Mouse (Mus musculus): ENCODE results near the gene Aipl1. TPM values are rescaled to one million over a fixed set of nuclear protein-coding genes. Genes with fewer than 3 reads are reported as not detected.

Gene Aipl1
- polyA plus RNA-seq (2011; ENCODE audit: insufficient read length, low read depth, missing spikeins): 0.20 and 0.30 TPM in 2 replicates

DNA sequence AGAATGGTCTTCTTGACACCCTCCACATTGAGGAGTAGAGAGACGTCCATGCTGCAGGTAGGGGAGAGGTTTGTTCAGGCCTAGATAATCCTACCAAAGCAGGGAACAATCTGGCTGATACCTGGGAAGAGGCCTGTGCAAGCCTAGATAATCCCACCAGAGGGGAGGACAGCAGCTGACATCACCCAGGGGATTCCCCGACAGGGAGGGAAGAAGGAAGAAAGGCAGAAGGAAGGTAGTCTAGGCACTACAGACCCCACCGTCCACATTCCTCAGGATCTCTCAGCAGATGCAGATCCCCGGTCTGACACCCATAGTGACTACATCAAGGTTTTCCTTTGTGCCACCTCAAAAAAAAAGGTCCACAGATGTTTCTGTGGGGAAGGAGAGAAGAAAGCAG is at the start of gene Aipl1:
Aipl1 (minus strand) TSS at position 101 of the 400 bp plus-strand sequence.
- H3K27ac ChIP-seq (ENCODE audit: insufficient read depth, low read length): no peak within 1 kb of the TSS
- no peak within 1 kb of the TSS for H3K4me3 ChIP-seq (ENCODE audit: insufficient read depth, low read length)
- 0 out of 2 replicates have a peak, but pooled peaks cover 8% of the 10 kb centered on the region for H3K4me1 ChIP-seq (ENCODE audit: control insufficient read depth, insufficient read depth, low read length)
- no peak for TF ChIP-seq CTCF (IDR thresholded peaks at IDR 0.05; ENCODE audit: borderline replicate concordance, insufficient read depth, low read length)
- no peak for TF ChIP-seq POLR2A (IDR thresholded peaks at IDR 0.05; ENCODE audit: low read depth, low read length)

DNA sequence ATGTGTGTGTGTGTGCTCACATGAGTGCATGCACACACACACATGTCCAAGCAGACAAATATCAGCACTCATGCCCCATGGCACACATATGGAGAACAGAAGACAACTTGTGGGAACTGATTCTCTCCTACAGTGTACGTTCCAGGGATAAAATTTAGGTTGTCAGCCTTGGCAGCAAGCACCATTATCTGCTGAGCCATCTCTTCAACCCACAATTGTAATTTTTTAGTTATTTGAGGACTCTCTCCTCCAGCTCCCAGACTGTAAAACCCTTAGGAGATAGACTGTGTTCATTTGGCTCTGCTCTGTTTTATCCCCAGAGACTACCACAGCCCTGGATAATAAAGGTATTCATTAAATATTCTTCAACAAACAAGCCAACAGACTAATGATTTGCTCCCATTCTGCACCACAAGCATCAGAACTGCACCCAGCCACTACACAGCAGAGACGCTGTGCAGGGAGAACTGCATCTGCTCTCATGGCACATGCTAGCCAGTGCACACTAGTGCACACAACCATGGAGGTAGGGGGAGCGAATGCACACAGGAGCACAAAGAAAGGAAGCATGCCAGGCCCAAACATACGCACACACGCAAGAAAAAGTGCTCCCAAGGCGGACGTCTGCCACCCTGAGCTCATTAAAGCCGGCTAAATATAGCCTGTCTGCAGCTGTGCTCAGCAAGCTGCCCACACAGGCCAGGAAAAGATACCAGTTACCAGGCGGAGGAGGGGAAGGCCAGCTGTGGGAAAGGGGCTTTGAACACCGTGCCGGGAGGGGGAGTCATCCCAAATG is 49.1 kb upstream of the Aipl1 start:
- TF ChIP-seq POLR2A (IDR thresholded peaks at IDR 0.05; ENCODE audit: low read depth, low read length) (no peak), CTCF (IDR thresholded peaks at IDR 0.05; ENCODE audit: borderline replicate concordance, insufficient read depth, low read length) (no peak)
- H3K4me1 ChIP-seq (ENCODE audit: control insufficient read depth, insufficient read depth, low read length): peaks cover 3% of the 10 kb centered on the region; the same call in 1 of the 2 replicates
- H3K4me3 ChIP-seq (ENCODE audit: insufficient read depth, low read length): no peak overlapping the region

DNA sequence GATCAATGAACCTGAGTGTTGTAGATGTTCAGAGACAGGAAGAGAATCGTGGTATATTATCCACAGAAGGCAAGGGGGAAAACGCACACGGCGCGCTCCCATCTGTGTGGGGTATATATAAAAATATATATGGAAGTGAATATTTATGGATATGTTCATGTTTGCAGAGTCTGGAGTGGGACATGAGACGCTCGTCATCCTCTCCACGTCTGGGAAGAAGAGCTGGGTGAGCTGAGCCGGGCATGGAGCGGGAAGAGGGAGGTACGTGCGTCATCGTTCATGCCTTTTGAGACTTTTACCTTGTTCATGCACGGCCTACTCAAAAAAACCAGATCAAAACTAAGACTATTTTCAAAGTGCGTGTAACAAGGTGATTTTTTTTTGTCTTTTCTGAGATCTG is 47.0 kb upstream of the Aipl1 start:
- Histone ChIP-seq H3K4me1 (ENCODE audit: control insufficient read depth, insufficient read depth, low read length) (peaks cover 3% of the 10 kb centered on the region; the same call in 1 of the 2 replicates), H3K27ac (ENCODE audit: insufficient read depth, low read length) (no peak overlapping the region; the same call in 1 of the 2 replicates), H3K4me3 (ENCODE audit: insufficient read depth, low read length) (no peak overlapping the region)
- TF ChIP-seq CTCF (IDR thresholded peaks at IDR 0.05; ENCODE audit: borderline replicate concordance, insufficient read depth, low read length): no peak
- no peak for TF ChIP-seq POLR2A (IDR thresholded peaks at IDR 0.05; ENCODE audit: low read depth, low read length)

More for the DNA sequence above, 49.1 kb upstream of the Aipl1 start:
- no peak overlapping the region for H3K27ac ChIP-seq (ENCODE audit: insufficient read depth, low read length)

DNA sequence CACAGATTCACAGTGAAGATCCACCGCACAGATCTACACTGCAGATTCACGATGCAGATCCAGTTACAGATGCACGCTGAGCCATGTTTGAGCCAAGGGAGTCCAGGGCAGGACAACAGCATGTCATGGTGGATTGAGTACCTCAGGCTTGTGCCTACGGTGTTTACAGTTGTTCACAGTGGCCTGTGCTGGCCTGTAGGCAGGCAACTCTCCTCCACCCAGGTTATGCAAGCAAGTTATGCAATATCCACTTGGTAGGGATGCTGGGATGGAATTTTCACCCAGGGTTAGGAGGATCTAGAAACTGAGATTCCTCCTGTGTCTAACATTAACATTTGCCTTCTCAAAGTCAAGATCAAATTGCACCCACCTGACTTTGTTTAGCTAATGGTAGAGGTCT is 45.3 kb upstream of the Aipl1 start:
- Histone ChIP-seq H3K4me3 (ENCODE audit: insufficient read depth, low read length) (no peak overlapping the region), H3K27ac (ENCODE audit: insufficient read depth, low read length) (no peak overlapping the region), H3K4me1 (ENCODE audit: control insufficient read depth, insufficient read depth, low read length) (peaks cover 3% of the 10 kb centered on the region; the same call in 1 of the 2 replicates)
- no peak for TF ChIP-seq CTCF (IDR thresholded peaks at IDR 0.05; ENCODE audit: borderline replicate concordance, insufficient read depth, low read length)

DNA sequence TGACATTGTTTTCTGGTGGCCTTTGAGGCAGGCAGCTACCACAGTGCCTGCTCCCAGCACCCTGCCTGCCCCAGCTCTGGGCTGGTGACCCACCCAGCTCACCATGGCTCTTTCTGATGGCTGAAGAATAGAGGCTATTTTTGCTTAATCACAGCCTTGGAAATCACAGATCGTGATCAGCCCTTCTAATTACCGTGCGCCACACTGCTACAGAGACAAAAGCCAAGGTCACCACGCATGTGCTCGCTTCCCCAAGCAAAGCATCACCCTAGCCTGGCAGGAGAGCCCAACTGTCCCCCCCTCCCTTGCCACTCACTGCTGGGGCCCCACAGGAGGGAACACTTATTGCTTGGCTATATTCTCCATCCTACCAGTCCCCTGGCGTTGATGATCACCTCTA is 43.2 kb upstream of the Aipl1 start:
- no peak overlapping the region for H3K27ac ChIP-seq (ENCODE audit: insufficient read depth, low read length)
- no peaks in the 10 kb centered on the region for H3K4me1 ChIP-seq (ENCODE audit: control insufficient read depth, insufficient read depth, low read length)
- H3K4me3 ChIP-seq (ENCODE audit: insufficient read depth, low read length): no peak overlapping the region
- TF ChIP-seq CTCF (IDR thresholded peaks at IDR 0.05; ENCODE audit: borderline replicate concordance, insufficient read depth, low read length): no peak
- no peak for TF ChIP-seq POLR2A (IDR thresholded peaks at IDR 0.05; ENCODE audit: low read depth, low read length)

DNA sequence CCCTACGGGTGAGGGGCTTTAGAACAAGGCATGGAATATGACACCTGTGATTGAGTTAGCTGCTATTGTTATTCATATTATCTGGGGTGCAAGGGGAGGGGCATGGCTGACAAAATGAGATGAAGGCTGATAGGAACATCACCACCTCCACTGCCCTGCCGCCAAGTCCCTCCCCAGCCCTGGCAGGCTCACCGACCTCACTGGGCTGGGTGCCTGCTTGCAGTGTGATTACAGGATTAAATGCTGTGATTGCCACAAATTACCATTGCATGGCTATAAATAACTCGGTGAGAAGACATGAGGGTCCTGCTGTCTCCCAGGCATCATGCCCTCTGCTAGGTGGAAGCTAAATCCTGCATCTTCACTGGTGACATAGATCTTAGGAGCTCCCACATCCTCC is 41.3 kb upstream of the Aipl1 start:
- no peak overlapping the region for H3K4me3 ChIP-seq (ENCODE audit: insufficient read depth, low read length)
- H3K27ac ChIP-seq (ENCODE audit: insufficient read depth, low read length): no peak overlapping the region
- no peaks in the 10 kb centered on the region for H3K4me1 ChIP-seq (ENCODE audit: control insufficient read depth, insufficient read depth, low read length)
- TF ChIP-seq CTCF (IDR thresholded peaks at IDR 0.05; ENCODE audit: borderline replicate concordance, insufficient read depth, low read length) (no peak), POLR2A (IDR thresholded peaks at IDR 0.05; ENCODE audit: low read depth, low read length) (no peak)

DNA sequence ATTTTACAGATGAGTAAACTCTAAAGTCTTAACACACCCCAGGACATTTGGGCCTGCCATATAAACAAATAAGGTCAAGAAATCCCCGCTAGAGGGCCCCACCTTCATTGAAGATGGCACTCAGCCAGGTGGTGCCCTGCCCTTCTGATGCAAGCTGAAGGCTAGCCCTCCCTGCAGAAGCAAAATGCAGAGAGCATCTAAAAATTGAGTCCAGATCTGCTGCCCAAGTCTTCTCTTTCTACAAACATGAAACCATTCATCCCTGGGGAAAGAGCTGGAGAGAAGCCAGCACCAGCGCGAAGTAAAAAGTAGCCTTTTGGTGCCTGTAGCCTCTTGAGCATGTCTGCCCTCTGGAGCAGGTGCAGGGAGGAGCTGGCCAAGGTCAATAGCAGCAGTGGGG is 40.7 kb upstream of the Aipl1 start:
- Histone ChIP-seq H3K4me1 (ENCODE audit: control insufficient read depth, insufficient read depth, low read length) (no peaks in the 10 kb centered on the region), H3K27ac (ENCODE audit: insufficient read depth, low read length) (no peak overlapping the region), H3K4me3 (ENCODE audit: insufficient read depth, low read length) (no peak overlapping the region)
- TF ChIP-seq POLR2A (IDR thresholded peaks at IDR 0.05; ENCODE audit: low read depth, low read length): no peak
- no peak for TF ChIP-seq CTCF (IDR thresholded peaks at IDR 0.05; ENCODE audit: borderline replicate concordance, insufficient read depth, low read length)

DNA sequence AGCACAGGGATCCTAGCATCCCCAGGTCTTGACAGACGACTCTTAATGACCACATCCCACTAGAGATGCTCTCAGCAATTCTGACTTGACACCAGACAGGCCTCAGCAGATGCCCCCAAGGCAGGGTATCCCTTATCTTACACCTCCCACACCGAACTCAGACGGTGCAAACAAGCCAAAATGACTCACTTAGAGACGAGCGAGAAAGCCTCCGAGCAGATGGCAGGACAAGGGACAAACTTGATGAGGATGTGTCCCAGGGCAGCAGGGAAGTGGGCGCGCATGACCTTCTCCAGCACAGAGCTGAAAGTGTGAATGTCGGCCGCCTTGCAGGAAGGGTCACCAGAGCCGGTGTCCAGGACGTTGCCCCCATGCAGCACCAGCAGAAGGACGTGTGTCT is 36.9 kb upstream of the Aipl1 start:
- TF ChIP-seq CTCF (IDR thresholded peaks at IDR 0.05; ENCODE audit: borderline replicate concordance, insufficient read depth, low read length): no peak
- TF ChIP-seq POLR2A (IDR thresholded peaks at IDR 0.05; ENCODE audit: low read depth, low read length): no peak
- H3K4me3 ChIP-seq (ENCODE audit: insufficient read depth, low read length): no peak overlapping the region
- H3K4me1 ChIP-seq (ENCODE audit: control insufficient read depth, insufficient read depth, low read length): no peaks in the 10 kb centered on the region
- H3K27ac ChIP-seq (ENCODE audit: insufficient read depth, low read length): no peak overlapping the region

DNA sequence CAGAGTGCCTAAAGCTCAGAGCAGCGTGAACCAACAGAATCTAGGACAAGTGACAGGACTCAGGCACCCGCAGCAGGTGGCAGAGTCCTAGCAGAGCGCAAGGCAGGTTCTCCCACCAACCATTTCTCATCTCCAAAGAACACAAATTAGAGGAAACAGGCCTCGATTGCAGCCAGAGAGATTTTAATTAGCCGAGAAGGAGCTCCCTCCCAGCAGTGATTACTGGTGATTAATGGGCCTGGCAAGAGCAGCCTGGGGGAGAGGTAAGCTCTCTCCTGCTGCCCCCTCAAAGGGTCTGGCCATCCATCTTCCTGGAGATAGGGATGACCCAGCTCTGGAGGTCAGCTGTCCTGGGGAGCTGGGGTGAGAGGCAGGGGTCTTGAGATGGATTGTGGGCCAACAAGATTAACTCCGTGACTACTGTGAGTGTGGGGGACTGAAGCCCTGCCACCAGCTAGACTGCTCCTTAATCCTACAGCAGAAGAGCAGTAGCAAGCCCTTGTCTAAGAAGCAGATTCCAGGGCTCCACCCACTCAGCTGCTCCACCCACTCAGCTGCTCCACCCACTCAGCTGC is 35.1 kb upstream of the Aipl1 start:
- Histone ChIP-seq H3K27ac (ENCODE audit: insufficient read depth, low read length) (no peak overlapping the region), H3K4me1 (ENCODE audit: control insufficient read depth, insufficient read depth, low read length) (no peaks in the 10 kb centered on the region), H3K4me3 (ENCODE audit: insufficient read depth, low read length) (no peak overlapping the region)
- no peak for TF ChIP-seq POLR2A (IDR thresholded peaks at IDR 0.05; ENCODE audit: low read depth, low read length)
- no peak for TF ChIP-seq CTCF (IDR thresholded peaks at IDR 0.05; ENCODE audit: borderline replicate concordance, insufficient read depth, low read length)

DNA sequence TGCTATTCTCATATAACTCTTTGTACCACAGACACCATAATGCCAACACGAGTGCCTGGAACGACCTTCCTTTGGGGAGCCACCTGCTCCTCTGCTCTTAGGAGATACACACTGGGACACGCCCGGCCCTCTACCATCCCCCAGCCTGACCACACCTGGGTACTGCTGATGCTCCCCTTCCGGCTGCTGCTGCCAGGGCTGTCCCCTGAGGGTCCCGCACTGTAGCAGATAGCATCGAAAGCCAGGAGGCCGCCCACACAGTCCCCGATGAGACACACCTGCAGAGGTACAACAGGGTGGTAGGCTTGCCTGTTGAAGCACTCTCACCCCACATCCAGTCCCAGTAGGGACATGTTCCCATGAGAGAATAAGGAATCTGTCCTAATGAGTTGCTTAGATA is 33.4 kb upstream of the Aipl1 start:
- Histone ChIP-seq H3K4me3 (ENCODE audit: insufficient read depth, low read length) (no peak overlapping the region), H3K27ac (ENCODE audit: insufficient read depth, low read length) (no peak overlapping the region), H3K4me1 (ENCODE audit: control insufficient read depth, insufficient read depth, low read length) (no peaks in the 10 kb centered on the region)
- TF ChIP-seq POLR2A (IDR thresholded peaks at IDR 0.05; ENCODE audit: low read depth, low read length): no peak
- no peak for TF ChIP-seq CTCF (IDR thresholded peaks at IDR 0.05; ENCODE audit: borderline replicate concordance, insufficient read depth, low read length)
